Mouse (Mus musculus) testis, adult 2 months (tissue): Measurements from ENCODE around the gene Ppp1r35.
"Not testable (repeated sequence)": the region's sequence is repeated elsewhere in the genome, so short reads cannot be mapped to it uniquely, and the experiment has no call there.

ENCODE experiments used
- CTCF ChIP-seq: fragments of 200-500 bp; IDR thresholded peaks from 2 replicates; pipeline ENCODE4 v1.5.1; 2012; ENCODE audit warnings: low read depth, mild to moderate bottlenecking, inconsistent platforms, low read length, moderate library complexity; ENCODE audit not compliant: control insufficient read depth, insufficient read depth, insufficient replicate concordance
- POLR2A ChIP-seq: fragments of 200-500 bp; IDR thresholded peaks from 2 replicates; pipeline ENCODE4 v1.6.1; 2012; ENCODE audit warnings: low read depth, mild to moderate bottlenecking, inconsistent platforms, low read length, moderate library complexity; ENCODE audit not compliant: control insufficient read depth

GRCm38 (mm10) chr5:137750212-137750611 lies 28.4 kb upstream of the Ppp1r35 start:
- TF ChIP-seq CTCF, POLR2A: not testable (repeated sequence)
